Mouse (Mus musculus) heart, embryonic 14.5 days (tissue): ENCODE data around the gene Nostrin. TPM values are rescaled to one million over a fixed set of nuclear protein-coding genes. Genes with fewer than 3 reads are reported as not detected.

Experiments used
- ATAC-seq: fragments of 200-750 bp; cut with Nextera tagmentation; 2 replicates; pipeline ENCODE4 v1.8.0; 2017; ENCODE audit warnings: low read depth, moderate TSS enrichment; ENCODE audit not compliant: insufficient number of reproducible peaks, insufficient read depth, low FRiP score
- H3K27ac ChIP-seq, 2 experiments: fragments of 200-500 bp in 1 of 2; fragments of 300-500 bp in 1 of 2; sonication (generic) in 1 of 2; replicated peaks in 1 of 2; 2 replicates each; pipeline ENCODE4 v1.5.1; 2012 to 2014; ENCODE audit warnings: low read depth in 2 of 2, low read length in 2 of 2, control low read depth in 1 of 2, mild to moderate bottlenecking in 1 of 2, mixed read lengths in 1 of 2; ENCODE audit not compliant: control insufficient read depth in 1 of 2, insufficient read depth in 1 of 2
- H3K27me3 ChIP-seq: fragments of 300-500 bp; sonication (generic); 2 replicates; pipeline ENCODE4 v1.6.1; 2014; ENCODE audit warnings: mild to moderate bottlenecking, low read length, control low read depth; ENCODE audit not compliant: control insufficient read depth, insufficient read depth
- H3K36me3 ChIP-seq: fragments of 300-500 bp; sonication (generic); 2 replicates; pipeline ENCODE4 v1.6.1; 2014; ENCODE audit warnings: mild to moderate bottlenecking, control low read depth, low read length, mixed read lengths; ENCODE audit not compliant: control insufficient read depth, insufficient read depth
- H3K4me1 ChIP-seq, 2 experiments: fragments of 200-500 bp in 1 of 2; fragments of 300-500 bp in 1 of 2; sonication (generic) in 1 of 2; 2 replicates each; pipeline ENCODE4 v1.6.1; 2012 to 2014; ENCODE audit warnings: low read length in 2 of 2, control low read depth in 1 of 2, mixed read lengths in 1 of 2; ENCODE audit not compliant: control insufficient read depth in 2 of 2, insufficient read depth in 2 of 2
- H3K4me2 ChIP-seq: fragments of 300-500 bp; sonication (generic); 2 replicates; pipeline ENCODE4 v1.6.1; 2014; ENCODE audit warnings: mild to moderate bottlenecking, low read length
- H3K4me3 ChIP-seq, 2 experiments: fragments of 200-500 bp in 1 of 2; fragments of 300-500 bp in 1 of 2; sonication (generic) in 1 of 2; 2 replicates each; pipeline ENCODE4 v1.5.1; 2012 to 2014; ENCODE audit warnings: low read length in 2 of 2, mild to moderate bottlenecking in 2 of 2, control low read depth in 1 of 2, low read depth in 1 of 2, moderate library complexity in 1 of 2; ENCODE audit not compliant: control insufficient read depth in 1 of 2, insufficient read depth in 1 of 2
- H3K9ac ChIP-seq: fragments of 300-500 bp; sonication (generic); 2 replicates; pipeline ENCODE4 v1.6.1; 2014; ENCODE audit warnings: mild to moderate bottlenecking, low read length
- H3K9me3 ChIP-seq: fragments of 300-500 bp; sonication (generic); 2 replicates; pipeline ENCODE4 v1.6.1; 2016; ENCODE audit warnings: low read length, control low read depth; ENCODE audit not compliant: control insufficient read depth
- WGBS: fragments of 180-500 bp; shearing (Covaris S2); extraction: QIAGEN DNeasy Blood & Tissue Kit; methylation state at CpG from one replicate; pipeline ENCODE4 v1.1.7; 2014; 5-methylcytosine and 5-hydroxymethylcytosine counted together
- polyA plus RNA-seq: library from polyadenylated mRNA; unstranded; fragments of >200 nt; fragmentation: Nextera tagmentation; extraction: Ambion mirVana; gene quantifications from 2 replicates; pipeline ENCODE4 v1.2.1, GENCODE M21; 2014

The Nostrin gene
- polyA plus RNA-seq, 1 experiment from 2014 or later, result 3.5 TPM

- Histone ChIP-seq H3K27me3 (no peaks in the 10 kb centered on the region), H3K4me2 (no peak overlapping the region), H3K36me3 (no peaks in the 10 kb centered on the region), H3K27ac (no peak overlapping the region), H3K9me3 (no peaks in the 10 kb centered on the region), H3K4me3 (no peak overlapping the region), H3K9ac (no peak overlapping the region), H3K4me1 (no peaks in the 10 kb centered on the region; a peak in 1 of 4 replicates)
- no peak for ATAC-seq
- WGBS, result 17% methylated on average over 3 of the region's 3 CpGs
These were observed 34.9 kb upstream of the Nostrin start for GRCm38 (mm10) chr2:69100706-69101105.

GRCm38 (mm10) chr2:69103526-69103925, 32.1 kb upstream of the Nostrin start:
- 0 out of 4 replicates have a peak, but pooled peaks cover 0 to 2% of the 10 kb centered on the region in 2 experiments for H3K4me1 ChIP-seq
- no peak overlapping the region for H3K4me3 ChIP-seq
- no peak overlapping the region for H3K9ac ChIP-seq
- H3K27ac ChIP-seq, result no peak overlapping the region
- WGBS, result 92% methylated on average over 3 of the region's 3 CpGs
- no peaks in the 10 kb centered on the region for H3K27me3 ChIP-seq
- H3K9me3 ChIP-seq, result no peaks in the 10 kb centered on the region
- H3K36me3 ChIP-seq, result no peaks in the 10 kb centered on the region
- no peak for ATAC-seq
- no peak overlapping the region for H3K4me2 ChIP-seq

DNA sequence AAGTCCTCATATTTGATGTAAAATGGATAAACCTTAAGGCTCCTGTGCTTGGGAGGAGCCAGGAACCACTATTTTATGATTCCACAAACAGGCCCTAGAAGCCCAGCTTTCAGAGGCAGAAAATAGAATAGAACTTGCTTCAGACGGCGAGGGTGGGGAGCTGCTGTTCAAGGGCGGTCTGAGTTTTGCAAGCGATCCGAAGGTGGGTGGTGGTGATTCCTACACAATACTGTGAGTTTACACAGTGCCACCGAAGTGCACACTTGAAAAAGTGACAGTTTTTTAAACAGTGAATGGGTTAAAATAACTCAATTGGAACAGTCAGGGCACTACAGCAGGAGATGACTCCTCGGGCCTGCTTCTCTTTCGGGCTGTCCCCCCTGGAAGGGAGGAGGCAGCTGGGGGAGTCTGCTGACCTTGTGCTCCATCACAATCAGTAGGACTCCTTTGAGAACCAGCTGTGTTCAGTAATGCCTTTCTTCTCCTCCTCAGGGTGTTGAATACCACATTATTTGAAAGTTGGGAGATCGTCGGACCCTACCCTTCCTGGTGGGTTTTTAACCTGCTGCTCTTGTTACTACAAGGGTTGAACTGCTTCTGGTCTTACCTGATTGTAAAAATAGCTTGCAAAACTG, 31.0 kb upstream of the Nostrin start:
- Histone ChIP-seq H3K27me3 (no peaks in the 10 kb centered on the region), H3K36me3 (no peaks in the 10 kb centered on the region), H3K4me1 (0 out of 4 replicates have a peak, but pooled peaks cover 2% of the 10 kb centered on the region in 2 experiments), H3K9ac (no peak overlapping the region), H3K27ac (no peak overlapping the region), H3K9me3 (no peaks in the 10 kb centered on the region), H3K4me3 (no peak overlapping the region), H3K4me2 (no peak overlapping the region)
- no peak for ATAC-seq
- WGBS, result 74% methylated on average over 10 of the region's 10 CpGs

DNA sequence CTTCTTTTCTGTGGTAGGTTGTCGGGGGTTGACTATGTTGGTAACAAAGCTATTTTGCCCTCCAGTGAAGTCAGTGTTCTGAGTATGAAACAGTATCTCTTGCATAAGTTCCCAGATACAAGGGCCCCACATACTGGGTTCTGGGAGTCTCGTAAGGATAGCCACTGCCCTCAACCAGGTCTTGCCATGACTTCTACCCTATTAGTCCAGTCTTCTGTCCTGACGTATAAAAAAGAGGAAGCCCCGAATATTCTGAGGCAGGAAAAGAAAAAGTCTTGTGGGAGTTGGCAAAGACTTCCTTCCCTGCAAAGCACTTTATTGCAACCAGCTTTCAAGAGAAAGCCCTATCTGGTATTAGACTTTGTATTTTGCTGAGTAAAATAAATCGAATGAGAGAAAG, 26.4 kb upstream of the Nostrin start:
- H3K9me3 ChIP-seq, result no peaks in the 10 kb centered on the region
- H3K4me3 ChIP-seq, result no peak overlapping the region
- ATAC-seq, result no peak
- peaks cover 7% of the 10 kb centered on the region for H3K36me3 ChIP-seq
- 0 out of 4 replicates have a peak, but pooled peaks cover 2% of the 10 kb centered on the region in 2 experiments for H3K4me1 ChIP-seq
- WGBS, result 69% methylated on average over 5 of the region's 5 CpGs
- no peak overlapping the region for H3K9ac ChIP-seq
- H3K4me2 ChIP-seq, result no peak overlapping the region
- H3K27ac ChIP-seq, result no peak overlapping the region
- no peaks in the 10 kb centered on the region for H3K27me3 ChIP-seq

- WGBS, result 67% methylated on average over 7 of the region's 7 CpGs
- H3K27ac ChIP-seq, result no peak overlapping the region
- no peaks in the 10 kb centered on the region for H3K27me3 ChIP-seq
- peaks cover 7% of the 10 kb centered on the region for H3K36me3 ChIP-seq
- H3K4me3 ChIP-seq, result no peak overlapping the region
- no peak overlapping the region for H3K9ac ChIP-seq
- H3K4me2 ChIP-seq, result no peak overlapping the region
- H3K4me1 ChIP-seq, result 0 out of 4 replicates have a peak, but pooled peaks cover 2% of the 10 kb centered on the region in 2 experiments
- no peaks in the 10 kb centered on the region for H3K9me3 ChIP-seq
- ATAC-seq, result no peak
These were observed 25.9 kb upstream of the Nostrin start for GRCm38 (mm10) chr2:69109710-69110109.

GRCm38 (mm10) chr2:69112609-69113008, 23.0 kb upstream of the Nostrin start:
- Histone ChIP-seq H3K27ac (no peak overlapping the region), H3K4me1 (0 out of 4 replicates have a peak, but pooled peaks cover 0 to 2% of the 10 kb centered on the region in 2 experiments), H3K9me3 (peaks cover 6% of the 10 kb centered on the region), H3K9ac (no peak overlapping the region), H3K4me2 (no peak overlapping the region), H3K36me3 (peaks cover 7% of the 10 kb centered on the region), H3K4me3 (no peak overlapping the region), H3K27me3 (no peaks in the 10 kb centered on the region)
- ATAC-seq, result no peak
- 92% methylated on average over 5 of the region's 5 CpGs for WGBS

DNA sequence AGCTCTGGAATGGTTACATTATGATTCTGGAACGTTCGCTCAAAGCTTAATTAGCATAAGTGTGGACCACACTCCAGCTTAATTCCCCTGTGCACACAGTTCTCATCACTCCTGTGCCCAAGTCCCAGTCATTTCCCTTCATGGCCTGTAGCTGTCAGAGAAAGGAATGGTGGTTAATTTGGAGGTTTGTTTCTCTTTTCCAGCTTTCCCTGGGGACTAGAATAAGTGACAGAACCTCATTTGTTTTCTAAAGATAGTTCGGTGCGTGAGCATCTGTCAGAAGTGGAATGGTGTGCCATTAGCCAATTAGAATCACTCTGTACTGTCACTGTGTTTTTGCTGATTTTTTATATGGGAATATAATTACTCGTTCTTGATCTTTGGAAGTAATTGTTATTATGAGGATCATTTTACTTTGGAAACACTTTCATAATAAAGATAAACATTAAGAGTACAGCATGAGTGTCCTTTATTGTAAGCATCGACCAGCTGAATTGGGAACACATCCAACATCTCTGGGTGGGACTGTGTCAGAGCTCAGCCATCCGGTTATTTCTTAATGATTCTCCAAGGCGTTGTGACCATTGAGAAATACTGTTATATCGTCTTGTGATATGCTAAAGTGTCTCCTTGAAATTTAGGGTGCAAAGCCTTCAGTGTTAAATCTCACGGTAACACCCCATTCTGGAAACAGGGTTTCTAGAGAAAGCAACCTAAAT, 21.6 kb upstream of the Nostrin start:
- ATAC-seq, result no peak
- no peaks in the 10 kb centered on the region for H3K27me3 ChIP-seq

More for the DNA sequence above, 21.6 kb upstream of the Nostrin start:
- 78% methylated on average over 10 of the region's 10 CpGs for WGBS
- Histone ChIP-seq H3K4me3 (no peak overlapping the region), H3K4me1 (no peaks in the 10 kb centered on the region), H3K9ac (no peak overlapping the region), H3K36me3 (peaks cover 7% of the 10 kb centered on the region), H3K9me3 (peaks cover 6% of the 10 kb centered on the region), H3K27ac (no peak overlapping the region), H3K4me2 (no peak overlapping the region)
